In the genomic region with DNA sequence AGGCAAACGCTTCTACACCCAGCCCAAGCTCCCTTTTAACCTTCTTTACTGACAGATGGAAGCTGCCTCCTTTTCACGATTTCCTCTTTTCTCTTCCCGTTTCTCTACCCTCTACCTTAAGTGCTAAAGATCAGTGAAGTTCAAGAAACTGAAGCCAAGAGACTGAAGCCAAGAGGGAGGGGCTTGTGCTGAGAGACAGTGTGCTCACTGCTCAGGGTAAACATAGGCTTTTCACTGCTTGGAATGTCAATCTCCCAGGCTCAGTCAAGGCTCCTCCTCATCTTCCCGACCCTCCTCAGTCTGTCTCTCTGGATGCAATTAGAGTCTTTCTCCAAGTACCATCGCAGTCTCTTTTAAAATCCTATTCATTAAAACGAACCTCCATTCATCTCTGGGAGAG, we compare ENCODE assay signal across 9 mouse cellular contexts. TPM values are rescaled to one million over a fixed set of nuclear protein-coding genes. Genes with fewer than 3 reads are reported as not detected.
DNase-seq lines count a peak whose midpoint lies in the region; ATAC-seq and TF ChIP-seq lines count a peak whose summit lies in the region.
"Had no signal": no experiment of that assay in that cellular context is flagged by ENCODE, and none has a peak within 500 bp of the region (broad histone marks: within the 10 kb centered on the region; RNA-seq: fewer than 3 reads in every experiment).

No protein-coding gene starts in this region.

- no peak overlapping the region for H3K27ac ChIP-seq in heart, embryonic 16.5 days (ENCODE audit: low read length)
- H3K27ac ChIP-seq in embryonic facial prominence, embryonic 12.5 days, result no peak overlapping the region
- no peak overlapping the region for H3K27ac ChIP-seq in kidney, embryonic 15.5 days
- H3K27ac ChIP-seq in midbrain, postnatal 0 days (ENCODE audit: low read depth, low read length), result no peak overlapping the region
- H3K27ac ChIP-seq in gastrocnemius, adult 2 months, result no peak overlapping the region

- peak overlapping the region; percentile 60 for H3K4me2 ChIP-seq in heart, embryonic 16.5 days (ENCODE audit: low read depth, low read length)
- peak overlapping the region; percentile 29 for H3K4me2 ChIP-seq in embryonic facial prominence, embryonic 12.5 days (replicated peaks)
- peak overlapping the region; percentile 46 for H3K4me2 ChIP-seq in kidney, embryonic 15.5 days
- peak overlapping the region; percentile 10; the same call in 1 of the 2 replicates for H3K4me2 ChIP-seq in midbrain, postnatal 0 days (ENCODE audit: low read depth, low read length, poor library complexity, severe bottlenecking)

- no peaks in the 10 kb centered on the region for H3K9me3 ChIP-seq in heart, embryonic 16.5 days (replicated peaks; ENCODE audit: control insufficient read depth, low read length)
- no peaks in the 10 kb centered on the region for H3K9me3 ChIP-seq in embryonic facial prominence, embryonic 12.5 days
- no peaks in the 10 kb centered on the region for H3K9me3 ChIP-seq in kidney, embryonic 15.5 days (replicated peaks)
- H3K9me3 ChIP-seq in midbrain, postnatal 0 days (ENCODE audit: low read length), result no peaks in the 10 kb centered on the region

- intact Hi-C loops in gastrocnemius, adult 2 months (cut with DNase I), result no loop called here

- H3K4me1 ChIP-seq in heart, embryonic 16.5 days (ENCODE audit: control insufficient read depth, insufficient read depth, low read length), result peaks cover 8% of the 10 kb centered on the region
- 0 out of 2 replicates have a peak, but pooled peaks cover 9% of the 10 kb centered on the region for H3K4me1 ChIP-seq in embryonic facial prominence, embryonic 12.5 days
- 0 out of 2 replicates have a peak, but pooled peaks cover 6% of the 10 kb centered on the region for H3K4me1 ChIP-seq in kidney, embryonic 15.5 days
- no peaks in the 10 kb centered on the region for H3K4me1 ChIP-seq in midbrain, postnatal 0 days (ENCODE audit: insufficient read depth, low read length)

- peak overlapping the region; percentile 41 for H3K9ac ChIP-seq in heart, embryonic 16.5 days (ENCODE audit: low read length)
- H3K9ac ChIP-seq in embryonic facial prominence, embryonic 12.5 days, result no peak overlapping the region
- no peak overlapping the region for H3K9ac ChIP-seq in kidney, embryonic 15.5 days
- no peak overlapping the region for H3K9ac ChIP-seq in midbrain, postnatal 0 days (replicated peaks; ENCODE audit: low read length, poor library complexity, severe bottlenecking)

- H3K36me3 ChIP-seq in heart, embryonic 16.5 days (ENCODE audit: control insufficient read depth, insufficient read depth), result no peaks in the 10 kb centered on the region
- no peaks in the 10 kb centered on the region for H3K36me3 ChIP-seq in embryonic facial prominence, embryonic 12.5 days
- H3K36me3 ChIP-seq in kidney, embryonic 15.5 days, result no peaks in the 10 kb centered on the region
- H3K36me3 ChIP-seq in midbrain, postnatal 0 days (ENCODE audit: insufficient read depth, low read length), result no peaks in the 10 kb centered on the region

- WGBS in heart, embryonic 16.5 days, result 5% methylated on average over 6 of the region's 6 CpGs
- WGBS in embryonic facial prominence, embryonic 12.5 days, result 3% methylated on average over 6 of the region's 6 CpGs
- 2% methylated on average over 6 of the region's 6 CpGs for WGBS in kidney, embryonic 15.5 days
- 4% methylated on average over 6 of the region's 6 CpGs for WGBS in midbrain, postnatal 0 days

- no peak for TF ChIP-seq CTCF in midbrain, postnatal 0 days (IDR thresholded peaks at IDR 0.05)
- TF ChIP-seq CTCF in gastrocnemius, adult 2 months (IDR thresholded peaks at IDR 0.05), result no peak

- no peak for ATAC-seq in heart, embryonic 16.5 days (replicated peaks; ENCODE audit: extremely low read depth, insufficient read depth, low FRiP score)
- ATAC-seq in embryonic facial prominence, embryonic 12.5 days (ENCODE audit: insufficient number of reproducible peaks, insufficient read depth, low FRiP score, low TSS enrichment), result peak; percentile 64; the same call in 1 of the 2 replicates
- ATAC-seq in kidney, embryonic 15.5 days (replicated peaks; ENCODE audit: low FRiP score), result peak; percentile 40; the same call in 1 of the 2 replicates
- no peak for ATAC-seq in midbrain, postnatal 0 days (ENCODE audit: low FRiP score)

- DNase-seq in heart, adult 9 months (ENCODE audit: low spot score in 2 of 2), result no peak
- peak; percentile 17 for DNase-seq in midbrain, postnatal 0 days (ENCODE audit: low spot score)
- no peak for DNase-seq in gastrocnemius, adult 2 months
- DNase-seq in ovary, adult 18-20 months (ENCODE audit: low spot score), result no peak
- no peak for DNase-seq in heart, adult 8-10 months (ENCODE audit: low spot score)

- H3K4me3 ChIP-seq in heart, embryonic 16.5 days (ENCODE audit: low read length), result peak overlapping the region; percentile 27
- no peak overlapping the region for H3K4me3 ChIP-seq in embryonic facial prominence, embryonic 12.5 days
- 0 out of 2 replicates have a peak overlapping the region, but pooled peaks have one; percentile 12 for H3K4me3 ChIP-seq in kidney, embryonic 15.5 days (replicated peaks)
- H3K4me3 ChIP-seq in midbrain, postnatal 0 days (ENCODE audit: low read depth, low read length), result no peak overlapping the region
- H3K4me3 ChIP-seq in gastrocnemius, adult 2 months, result no peak overlapping the region

- no peaks in the 10 kb centered on the region for H3K27me3 ChIP-seq in heart, embryonic 16.5 days (ENCODE audit: control insufficient read depth, insufficient read depth, low read length)
- H3K27me3 ChIP-seq in embryonic facial prominence, embryonic 12.5 days, result no peaks in the 10 kb centered on the region
- no peaks in the 10 kb centered on the region for H3K27me3 ChIP-seq in kidney, embryonic 15.5 days
- H3K27me3 ChIP-seq in midbrain, postnatal 0 days (ENCODE audit: insufficient read depth, low read length), result no peaks in the 10 kb centered on the region
- H3K27me3 ChIP-seq: CH12.LX had no signal

RNA-seq across cellular contexts. Expression of a gene that starts 55.6 kb away (rescaled TPM):
- 20.6 and 21.4 TPM in 2 replicates for polyA plus RNA-seq in heart, embryonic 16.5 days (2015; fragmentation: Nextera tagmentation; extraction: Ambion mirVana)
- 20.9 and 23.8 TPM in 2 replicates for polyA plus RNA-seq in embryonic facial prominence, embryonic 12.5 days (2016; fragmentation: Nextera tagmentation; extraction: Ambion mirVana)
- polyA plus RNA-seq in kidney, embryonic 15.5 days (2015; fragmentation: Nextera tagmentation; extraction: Ambion mirVana), result 2.1 and 3.9 TPM in 2 replicates
- 4.7 and 7.5 TPM in 2 replicates for total RNA-seq in midbrain, postnatal 0 days (2014; rRNA removed)
- 13.7 and 13.9 TPM in 2 replicates for polyA plus RNA-seq in midbrain, postnatal 0 days (2015; fragmentation: Nextera tagmentation; extraction: Ambion mirVana)
- 1 to 10 TPM; 1.3 to 9.2 TPM for total RNA-seq in gastrocnemius, adult 2 months (2021)
- total RNA-seq in heart, adult 8-10 months (2022), result 1 to 10 TPM; 2.2 to 5.2 (median 3.0) TPM
- total RNA-seq: CH12.LX had no signal

Comparison
In these comparisons a context has a peak if more than half of its experiments do, and no peak if none do; other contexts are left out.
1. ATAC-seq: peak in embryonic facial prominence, embryonic 12.5 days (single experiment) and kidney, embryonic 15.5 days (single experiment); none in heart, embryonic 16.5 days (single experiment) and midbrain, postnatal 0 days (single experiment).
2. H3K4me2 ChIP-seq: peak in every context shown above with its lines; median percentile 60 in heart, embryonic 16.5 days; 46 in kidney, embryonic 15.5 days; 29 in embryonic facial prominence, embryonic 12.5 days; 10 in midbrain, postnatal 0 days.
3. H3K4me3 ChIP-seq: peak in heart, embryonic 16.5 days (single experiment) and kidney, embryonic 15.5 days (single experiment); none in embryonic facial prominence, embryonic 12.5 days (single experiment), midbrain, postnatal 0 days (single experiment) and gastrocnemius, adult 2 months (single experiment).